Comparison of ENCODE assay signal across 8 mouse cellular contexts in genomic region chr2:164960716-164961441, GRCm38 (mm10). TPM values are rescaled to one million over a fixed set of nuclear protein-coding genes. Genes with fewer than 3 reads are reported as not detected.
DNase-seq lines count a peak whose midpoint lies in the region; ATAC-seq and TF ChIP-seq lines count a peak whose summit lies in the region.

Slc12a5 (plus strand) TSS chr2:164960802.

- peak; percentile 14 for DNase-seq in gastrocnemius, adult 18-20 months (ENCODE audit: low spot score)
- DNase-seq in gastrocnemius, postnatal 25 days, result no peak
- DNase-seq in adrenal gland, adult 18-20 months (ENCODE audit: low spot score in 2 of 2), result peak; percentile 63 to 67
- DNase-seq in embryo, embryonic 9.5 days (ENCODE audit: extremely low spot score), result peak; percentile 87
- peak; percentile 43 for DNase-seq in layer of hippocampus, adult 9-11 months
- DNase-seq in lung, postnatal 0 days (ENCODE audit: low spot score), result peak; percentile 50
- DNase-seq in right cerebral cortex, adult 2 months (ENCODE audit: low spot score in 2 of 2), result peak; percentile 59 to 69

- no peak within 1 kb of the TSS for H3K9ac ChIP-seq in lung, postnatal 0 days (replicated peaks; ENCODE audit: low read depth)

- 4% methylated on average over 21 of the region's 54 CpGs for WGBS in lung, postnatal 0 days

- no peak within 1 kb of the TSS for H3K27ac ChIP-seq in lung, postnatal 0 days (ENCODE audit: low read length)

- H3K4me3 ChIP-seq in lung, postnatal 0 days (ENCODE audit: low read depth, low read length), result peak within 1 kb of the TSS; percentile 34

- no peak for TF ChIP-seq EP300 in lung, postnatal 0 days (IDR thresholded peaks at IDR 0.05)

- no peaks in the 10 kb centered on the region for H3K9me3 ChIP-seq in lung, postnatal 0 days (ENCODE audit: low read length)

- no peak for TF ChIP-seq CTCF in lung, postnatal 0 days (IDR thresholded peaks at IDR 0.05)

- H3K27me3 ChIP-seq in lung, postnatal 0 days (replicated peaks; ENCODE audit: insufficient read depth, low read length), result no peaks in the 10 kb centered on the region

- H3K36me3 ChIP-seq in lung, postnatal 0 days (ENCODE audit: insufficient read depth, low read length), result no peaks in the 10 kb centered on the region

- ATAC-seq in hematopoietic stem cell, adult 5-6 weeks (replicated peaks in 1 of 2; ENCODE audit: insufficient read depth in 1 of 2, low FRiP score in 2 of 2, low TSS enrichment in 1 of 2, low read depth in 1 of 2, poor library complexity in 2 of 2, severe bottlenecking in 2 of 2), result peak; percentile 13 to 50; a peak in 2 of 4 replicates
- peak; percentile 63 for ATAC-seq in lung, postnatal 0 days

- peak within 1 kb of the TSS; percentile 70 for H3K4me2 ChIP-seq in lung, postnatal 0 days (replicated peaks; ENCODE audit: low read depth, low read length)

- H3K4me1 ChIP-seq in lung, postnatal 0 days (ENCODE audit: insufficient read depth, low read depth, low read length), result no peaks in the 10 kb centered on the region

RNA-seq across cellular contexts. Expression of gene Slc12a5, which starts in this region (rescaled TPM):
- under 1 TPM; 0.40 to 0.55 TPM for total RNA-seq in gastrocnemius, adult 18-20 months (2021)
- total RNA-seq in gastrocnemius, postnatal 25 days (2021), result under 1 TPM; 0.21 to 0.38 TPM
- total RNA-seq in adrenal gland, adult 18-20 months (2021), result 1 to 10 TPM; 5.2 to 9.0 TPM
- total RNA-seq in hematopoietic stem cell, adult 5-6 weeks (2017), result 0.45 and 0.63 TPM in 2 replicates
- polyA plus RNA-seq in lung, postnatal 0 days (2015; fragmentation: Nextera tagmentation; extraction: Ambion mirVana), result 0.84 and 1.0 TPM in 2 replicates

Comparison
In these comparisons a context has a peak if more than half of its experiments do, and no peak if none do; other contexts are left out.
1. Peak in DNase-seq in gastrocnemius, adult 18-20 months; RNA of the gene not detected or under 1 TPM.
2. Peak in ATAC-seq in hematopoietic stem cell, adult 5-6 weeks; RNA of the gene not detected or under 1 TPM.